Mouse (Mus musculus) E14TG2a.4 (cell line): ENCODE results near the gene Hist1h2ae.
"Not testable (repeated sequence)": the region's sequence is repeated elsewhere in the genome, so short reads cannot be mapped to it uniquely, and the experiment has no call there.

Experiments used
- CTCF ChIP-seq: conservative IDR thresholded peaks from 2 replicates; pipeline ENCODE4 v1.5.1; 2014; ENCODE audit warnings: low read length
- NANOG ChIP-seq: IDR thresholded peaks from 2 replicates; pipeline ENCODE4 v1.6.1; 2014; ENCODE audit warnings: borderline replicate concordance, low read length, mixed read lengths

- not testable (repeated sequence) for TF ChIP-seq CTCF, NANOG
Measured at GRCm38 (mm10) chr13:23551146-23551834, 19.7 kb downstream of the Hist1h2ae start, which contains the start of gene Hist1h4f.
